Mouse (Mus musculus): ENCODE measurements around the gene Gtf2ird2.

GRCm38 (mm10) chr5:134214021-134214806 lies 30.4 kb downstream of the Gtf2ird2 start:
- TF ChIP-seq CTCF (IDR thresholded peaks at IDR 0.05; ENCODE audit: insufficient read depth, low read depth, low read length) (no peak), POLR2A (IDR thresholded peaks at IDR 0.05; ENCODE audit: insufficient read depth, low read depth, low read length) (no peak)

Data from olfactory bulb, adult 2 months (tissue).